Mouse (Mus musculus) urinary bladder, postnatal 10 days (tissue): ENCODE data around the gene Npepps.
"Not testable (repeated sequence)": the region's sequence is repeated elsewhere in the genome, so short reads cannot be mapped to it uniquely, and the experiment has no call there.

Experiments
- DNase-seq: peaks from one replicate; pipeline ENCODE4 v3.0.0; 2022; ENCODE audit warnings: low spot score

The Npepps gene

GRCm38 (mm10) chr11:97292731-97293130, 12.3 kb upstream of the Npepps start:
- DNase-seq = no peak

- no peak for DNase-seq
Measured at GRCm38 (mm10) chr11:97289276-97290230, 9.1 kb upstream of the Npepps start.

GRCm38 (mm10) chr11:97287643-97288042, 7.2 kb upstream of the Npepps start:
- DNase-seq = no peak

- no peak for DNase-seq
Measured at GRCm38 (mm10) chr11:97286973-97287372, 6.5 kb upstream of the Npepps start.

- DNase-seq = no peak
Measured at GRCm38 (mm10) chr11:97285852-97286775, 5.7 kb upstream of the Npepps start.

- DNase-seq = no peak
Measured at GRCm38 (mm10) chr11:97284854-97285253, 4.4 kb upstream of the Npepps start.

GRCm38 (mm10) chr11:97282179-97282578, 1.7 kb upstream of the Npepps start:
- no peak for DNase-seq

- no peak for DNase-seq
Measured at GRCm38 (mm10) chr11:97279405-97280215, 828 bp downstream of the Npepps start.

GRCm38 (mm10) chr11:97279040-97279404, 1.4 kb downstream of the Npepps start:
- no peak for DNase-seq

- no peak for DNase-seq
Measured at GRCm38 (mm10) chr11:97278456-97278855, 2.0 kb downstream of the Npepps start.

- DNase-seq = no peak
Measured at GRCm38 (mm10) chr11:97277166-97277565, 3.3 kb downstream of the Npepps start.

GRCm38 (mm10) chr11:97276019-97276418, 4.4 kb downstream of the Npepps start:
- DNase-seq = no peak

GRCm38 (mm10) chr11:97275349-97275748, 5.1 kb downstream of the Npepps start:
- no peak for DNase-seq

GRCm38 (mm10) chr11:97274947-97275346, 5.5 kb downstream of the Npepps start:
- DNase-seq = not testable (repeated sequence)

GRCm38 (mm10) chr11:97273613-97274012, 6.8 kb downstream of the Npepps start:
- DNase-seq = no peak

GRCm38 (mm10) chr11:97272835-97273234, 7.6 kb downstream of the Npepps start:
- DNase-seq = no peak

- DNase-seq = not testable (repeated sequence)
Measured at GRCm38 (mm10) chr11:97270004-97270403, 10.4 kb downstream of the Npepps start.

- not testable (repeated sequence) for DNase-seq
Measured at GRCm38 (mm10) chr11:97266544-97266943, 13.9 kb downstream of the Npepps start.

GRCm38 (mm10) chr11:97249649-97250048, 30.8 kb downstream of the Npepps start:
- not testable (repeated sequence) for DNase-seq

- no peak for DNase-seq
Measured at GRCm38 (mm10) chr11:97246510-97247159, 33.8 kb downstream of the Npepps start.

- DNase-seq = no peak
Measured at GRCm38 (mm10) chr11:97241321-97241720, 39.1 kb downstream of the Npepps start.
